Mouse (Mus musculus) spleen, adult 10 weeks (tissue): Measurements from ENCODE around the gene Gm20662. TPM values are rescaled to one million over a fixed set of nuclear protein-coding genes. Genes with fewer than 3 reads are reported as not detected.

Source experiments
- polyA plus RNA-seq: library from polyadenylated mRNA; stranded (reverse); fragments of 350-450 nt; fragmentation: Illumina TruSeq; extraction: RNeasy Lipid Tissue Mini Kit (QIAGEN cat#74804); gene quantifications from one replicate; pipeline ENCODE4 v1.2.3, GENCODE M21; 2015; ENCODE audit warnings: low replicate concordance; ENCODE audit not compliant: insufficient read depth

The Gm20662 gene
- polyA plus RNA-seq = 1.9 TPM

DNA sequence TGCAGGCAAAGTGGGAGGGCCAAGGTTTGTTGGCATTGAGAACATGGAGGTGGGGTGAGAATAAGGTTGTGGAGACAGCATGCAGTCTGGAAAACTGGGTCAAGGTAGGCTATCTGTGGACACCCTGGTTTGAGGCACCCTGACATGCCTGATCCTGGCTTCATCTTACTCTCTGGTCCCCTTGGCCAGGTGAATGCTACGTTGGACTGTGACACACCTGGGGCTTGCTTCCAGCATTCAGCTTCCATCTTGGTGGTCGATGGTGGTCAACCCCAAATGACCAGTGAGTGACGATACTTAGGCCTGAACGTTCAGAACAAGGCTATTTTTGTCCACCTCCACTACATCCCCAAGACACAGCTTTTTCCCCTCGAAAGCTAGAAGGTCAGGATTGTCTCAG is at the start of gene Gm20662:
Gm20662 (plus strand) TSS at position 301 of the 400 bp plus-strand sequence.

DNA sequence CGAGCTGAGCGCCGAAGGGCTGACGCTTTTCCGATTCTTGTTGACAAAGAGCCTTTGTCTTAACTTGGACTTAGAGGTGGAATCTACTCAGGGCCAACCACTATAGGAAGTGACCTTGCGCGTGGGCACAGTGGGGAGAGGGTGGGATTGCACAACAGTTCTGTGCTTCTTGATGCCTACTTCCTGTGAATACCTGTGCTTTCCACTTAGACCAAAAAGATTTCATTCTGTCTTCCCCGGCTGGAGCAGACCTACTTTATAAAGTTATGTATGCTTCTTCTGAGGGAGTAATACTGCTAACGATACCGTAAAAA is 46.3 kb upstream of the Gm20662 start, which contains the start of gene Traip:
Traip (plus strand) TSS at position 215 of the 314 bp plus-strand sequence.

GRCm38 (mm10) chr9:107975399-107976386 is 20.5 kb upstream of the Gm20662 start, which contains the start of gene Uba7:
TSS of gene Uba7 (plus strand) at chr9:107975505.

DNA sequence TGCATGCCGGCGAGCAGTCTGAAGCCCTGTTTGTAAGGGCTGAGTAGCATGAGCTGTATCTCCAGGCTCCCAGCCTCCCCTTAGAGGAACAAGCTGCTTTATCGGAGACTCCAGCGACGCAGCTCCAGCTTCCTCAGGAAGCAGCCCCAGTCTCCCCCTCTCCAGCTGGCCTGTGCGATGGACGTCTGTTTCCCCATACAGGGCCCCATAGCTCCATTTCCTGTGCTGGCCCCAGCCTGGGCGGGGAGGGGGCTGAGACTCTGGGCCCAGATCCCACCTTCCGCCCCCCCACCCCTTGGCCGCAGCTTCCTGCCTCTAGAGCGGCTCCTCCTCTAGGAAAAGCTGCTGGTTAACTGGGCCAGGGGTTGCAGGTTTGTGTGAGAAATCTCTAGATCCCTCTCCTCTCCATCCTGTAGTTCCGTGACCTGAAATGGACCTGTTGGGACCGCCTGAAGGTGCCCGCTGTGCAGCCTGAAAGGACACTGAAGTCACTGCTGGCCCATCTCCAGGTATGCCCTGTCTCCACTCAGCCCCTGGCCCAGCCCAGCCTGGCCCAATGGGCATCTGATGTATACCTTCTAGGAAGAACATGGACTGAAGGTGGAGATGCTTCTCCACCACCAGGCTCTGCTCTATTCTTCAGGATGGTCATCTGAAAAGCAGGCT is 13.3 kb upstream of the Gm20662 start, which contains the start of gene Gm20661:
Gm20661 (plus strand) TSS at position 378 of the 666 bp plus-strand sequence.

GRCm38 (mm10) chr9:107985131-107986119 is 10.7 kb upstream of the Gm20662 start, which contains the start of gene Inka1:
TSS of gene Inka1 (minus strand) at chr9:107985879.

DNA sequence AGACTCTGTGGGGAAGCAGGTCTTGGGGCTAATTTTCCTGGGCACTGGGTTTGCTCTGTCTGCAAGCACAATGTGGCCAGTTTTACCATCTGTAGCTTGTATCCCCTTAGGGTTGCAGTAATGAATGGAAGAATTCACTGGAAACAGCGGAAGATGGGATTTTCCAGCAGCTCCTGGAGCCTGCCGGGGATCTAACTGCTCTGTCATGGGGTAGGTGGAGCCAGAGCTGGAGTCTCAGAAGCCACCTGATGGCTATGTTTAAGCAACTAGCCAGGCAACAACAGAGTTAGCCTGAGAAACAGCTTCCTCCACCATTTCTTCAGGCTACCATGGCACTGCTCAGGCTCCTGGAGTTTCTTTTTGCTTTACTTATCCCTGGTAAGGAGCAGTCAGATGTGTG is 4.0 kb upstream of the Gm20662 start, which contains the start of gene Cdhr4:
Cdhr4 (plus strand) TSS at position 301 of the 400 bp plus-strand sequence.

DNA sequence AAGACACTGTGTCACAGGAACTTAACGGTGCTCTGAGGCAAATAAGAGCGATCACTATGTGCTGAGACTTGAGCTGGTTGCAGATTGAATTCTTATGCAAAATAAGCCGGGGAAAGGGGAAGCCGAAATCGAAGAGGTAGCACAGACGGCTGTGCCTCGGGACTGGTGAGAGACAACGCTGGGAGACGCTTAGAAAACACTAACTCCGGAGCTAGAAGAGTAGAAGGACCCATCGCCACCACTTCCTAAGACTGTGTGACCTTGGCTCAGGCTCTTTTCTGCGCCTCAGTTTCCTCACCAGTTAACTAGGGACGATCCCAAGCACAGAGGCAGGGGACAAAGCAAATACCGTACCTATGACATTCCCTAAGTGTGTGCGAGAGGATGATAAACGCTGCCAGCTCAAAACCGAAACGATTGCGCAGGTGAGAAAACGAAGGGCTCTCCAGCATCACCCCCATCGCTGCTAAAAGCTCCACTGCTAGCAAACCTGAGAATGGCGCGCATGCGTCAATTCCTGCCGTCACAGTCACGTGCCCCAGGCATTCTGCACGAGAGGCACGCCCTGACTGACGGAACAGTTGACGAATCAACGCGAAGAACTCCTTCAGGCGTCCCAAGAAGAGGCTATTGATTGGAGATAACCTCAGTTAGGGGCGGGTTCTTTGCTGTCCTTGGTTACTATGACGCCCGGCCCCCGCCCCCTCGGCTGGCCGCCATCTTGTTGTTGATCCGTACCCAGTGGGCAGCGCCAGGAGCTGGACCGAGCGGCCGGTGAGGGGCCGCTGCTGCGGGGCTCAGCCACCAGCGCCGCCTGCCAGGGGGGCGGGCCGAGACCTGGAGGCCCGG is 6.0 kb downstream of the Gm20662 start, which contains the start of gene Ip6k1:
Ip6k1 (plus strand) TSS at position 580 of the 849 bp plus-strand sequence.

DNA sequence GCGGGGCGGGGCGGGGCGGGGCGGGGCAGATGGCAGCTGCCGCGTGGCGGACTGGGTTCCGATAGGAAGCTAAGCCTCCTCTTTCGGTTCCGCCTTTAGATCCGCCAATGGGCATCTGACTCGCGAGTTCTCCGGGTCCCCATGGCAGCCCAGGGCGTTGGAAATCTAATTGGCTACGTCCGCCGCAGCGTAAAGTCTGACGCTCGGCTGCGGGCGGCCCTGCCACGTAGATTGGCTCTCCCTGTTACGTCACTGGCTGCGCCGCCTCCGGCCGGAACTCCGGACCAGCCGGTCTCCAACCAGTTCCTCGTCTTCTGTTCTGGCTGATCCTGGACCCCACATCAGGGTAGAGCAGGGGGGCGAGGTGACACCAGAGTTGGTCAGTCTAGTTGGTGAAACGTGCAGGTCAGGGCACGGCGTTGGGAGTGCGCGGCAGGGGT is 52.9 kb downstream of the Gm20662 start, which contains the start of gene Gmppb:
Gmppb (plus strand) TSS at position 227 of the 440 bp plus-strand sequence.

GRCm38 (mm10) chr9:108052885-108053664 is 56.9 kb downstream of the Gm20662 start, which contains the start of gene Amigo3:
TSS of gene Amigo3 (plus strand) at chr9:108053159.

DNA sequence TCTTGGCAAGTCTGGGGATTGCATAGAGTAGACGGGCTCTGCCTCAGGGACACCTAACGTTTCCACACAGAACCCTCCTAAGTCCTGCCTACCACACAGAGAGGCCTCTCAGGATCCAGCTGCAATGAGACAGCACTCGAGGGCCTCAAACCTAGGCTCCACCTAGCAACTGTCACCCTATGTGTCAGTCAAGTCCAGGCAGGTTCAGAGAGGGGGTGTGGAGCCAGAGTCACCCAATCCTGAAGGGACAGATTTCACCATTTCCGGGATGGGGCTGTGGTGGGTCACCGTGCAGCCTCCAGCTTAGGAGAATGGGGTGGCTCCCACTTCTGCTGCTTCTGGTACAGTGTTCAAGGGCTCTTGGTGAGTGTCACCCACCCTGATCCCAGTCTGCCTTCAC is 84.0 kb downstream of the Gm20662 start, which contains the start of gene Mst1:
Mst1 (plus strand) TSS at position 269 of the 400 bp plus-strand sequence.

GRCm38 (mm10) chr9:108082988-108083431 is 86.9 kb downstream of the Gm20662 start, which contains the start of gene Rnf123:
TSS of gene Rnf123 (minus strand) at chr9:108083346.

GRCm38 (mm10) chr9:108094184-108094941 is 98.2 kb downstream of the Gm20662 start, which contains the start of gene Apeh:
TSS of gene Apeh (minus strand) at chr9:108094606.

Other genes starting within 250 kb of the Gm20662 start
- 334 TPM for gene Rbm5, start 225.4 kb upstream of the Gm20662 start, polyA plus RNA-seq
- gene Rbm6, start 123.1 kb upstream of the Gm20662 start, polyA plus RNA-seq = 155 TPM
- gene Mon1a, start 108.2 kb upstream of the Gm20662 start, polyA plus RNA-seq = 3.9 TPM
- gene Mst1r, start 89.5 kb upstream of the Gm20662 start, polyA plus RNA-seq = 0.36 TPM
- gene Actl11, start 67.9 kb upstream of the Gm20662 start, polyA plus RNA-seq = not detected
- gene Camkv, start 60.7 kb upstream of the Gm20662 start, polyA plus RNA-seq = not detected
- 4.5 TPM for gene Traip, start 46.2 kb upstream of the Gm20662 start, polyA plus RNA-seq
- gene Uba7, start 20.8 kb upstream of the Gm20662 start, polyA plus RNA-seq = 103 TPM
- 0.26 TPM for gene Gm20661, start 13.3 kb upstream of the Gm20662 start, polyA plus RNA-seq
- gene Inka1, start 10.5 kb upstream of the Gm20662 start, polyA plus RNA-seq = 3.9 TPM
- 1.5 TPM for gene Cdhr4, start 3.9 kb upstream of the Gm20662 start, polyA plus RNA-seq
- 83.7 TPM for gene Ip6k1, start 6.2 kb downstream of the Gm20662 start, polyA plus RNA-seq
- gene Gmppb, start 52.9 kb downstream of the Gm20662 start, polyA plus RNA-seq = 11.7 TPM
- 0.69 TPM for gene Amigo3, start 56.8 kb downstream of the Gm20662 start, polyA plus RNA-seq
- gene Mst1, start 84.1 kb downstream of the Gm20662 start, polyA plus RNA-seq = 0.37 TPM
- gene Rnf123, start 87.0 kb downstream of the Gm20662 start, polyA plus RNA-seq = 69.4 TPM
- gene Apeh, start 98.3 kb downstream of the Gm20662 start, polyA plus RNA-seq = 85.9 TPM
- 0.25 TPM for gene Bsn, start 194.0 kb downstream of the Gm20662 start, polyA plus RNA-seq